Mouse (Mus musculus) inflammation-experienced regulatory T-cells, adult 16 weeks (primary cell): ENCODE data around the gene Sec22a. TPM values are rescaled to one million over a fixed set of nuclear protein-coding genes. Genes with fewer than 3 reads are reported as not detected.

Source experiments
- polyA plus RNA-seq: library from polyadenylated mRNA; unstranded; fragments of 100-300 nt; shearing (Covaris generic); gene quantifications from one replicate; pipeline ENCODE4 v1.2.1, GENCODE M21; 2017

Sec22a gene
- 43.4 TPM for polyA plus RNA-seq

GRCm38 (mm10) chr16:35363150-35364062 is at the start of gene Sec22a:
Gene Sec22a, minus strand, starts transcription at chr16:35363918.

Other genes with a start within 250 kb of the Sec22a start
- gene Adcy5, start 209.0 kb downstream of the Sec22a start, polyA plus RNA-seq = 0.11 TPM
- gene Pdia5, start 127.0 kb upstream of the Sec22a start, polyA plus RNA-seq = 0.27 TPM
- gene Sema5b, start 177.2 kb upstream of the Sec22a start, polyA plus RNA-seq = not detected